Mouse (Mus musculus) neural tube, embryonic 11.5 days (tissue): ENCODE measurements around the gene Gse1. TPM values are rescaled to one million over a fixed set of nuclear protein-coding genes. Genes with fewer than 3 reads are reported as not detected.

Experiments
- ATAC-seq: fragments of 200-750 bp; cut with Nextera tagmentation; 2 replicates; pipeline ENCODE4 v1.8.0; 2017; ENCODE audit warnings: moderate number of reproducible peaks, mild to moderate bottlenecking, moderate TSS enrichment, moderate library complexity; ENCODE audit not compliant: insufficient read depth, low FRiP score, low TSS enrichment
- DNase-seq: peaks from one replicate; pipeline ENCODE4 v3.0.0-alpha.2; 2015; ENCODE audit warnings: low spot score
- H3K27ac ChIP-seq: fragments of 300-500 bp; sonication (generic); 2 replicates; pipeline ENCODE4 v1.5.1; 2014; ENCODE audit warnings: low read depth, mild to moderate bottlenecking, low read length
- H3K27me3 ChIP-seq: fragments of 300-500 bp; sonication (generic); 2 replicates; pipeline ENCODE4 v1.6.1; 2014; ENCODE audit warnings: mild to moderate bottlenecking, low read length, mixed read lengths; ENCODE audit not compliant: control insufficient read depth, insufficient read depth
- H3K36me3 ChIP-seq: fragments of 300-500 bp; sonication (generic); 2 replicates; pipeline ENCODE4 v1.6.1; 2014; ENCODE audit warnings: mild to moderate bottlenecking, low read length, moderate library complexity, mixed read lengths; ENCODE audit not compliant: control insufficient read depth, insufficient read depth
- H3K4me1 ChIP-seq: fragments of 300-500 bp; sonication (generic); 2 replicates; pipeline ENCODE4 v1.6.1; 2014; ENCODE audit warnings: low read length, mixed read lengths; ENCODE audit not compliant: control insufficient read depth, insufficient read depth
- H3K4me2 ChIP-seq: fragments of 300-500 bp; sonication (generic); 2 replicates; pipeline ENCODE4 v1.6.1; 2014; ENCODE audit warnings: low read depth, mild to moderate bottlenecking, moderate library complexity
- H3K4me3 ChIP-seq: fragments of 300-500 bp; sonication (generic); 2 replicates; pipeline ENCODE4 v1.5.1; 2014; ENCODE audit warnings: low read depth, low read length
- H3K9ac ChIP-seq: fragments of 300-500 bp; sonication (generic); 2 replicates; pipeline ENCODE4 v1.6.1; 2014; ENCODE audit warnings: mild to moderate bottlenecking, low read length
- H3K9me3 ChIP-seq: fragments of 300-500 bp; sonication (generic); 2 replicates; pipeline ENCODE4 v1.6.1; 2016; ENCODE audit warnings: low read length; ENCODE audit not compliant: control insufficient read depth
- WGBS: fragments of 180-500 bp; shearing (Covaris S2); extraction: QIAGEN DNeasy Blood & Tissue Kit; methylation state at CpG from one replicate; pipeline ENCODE4 v1.1.7; 2014; 5-methylcytosine and 5-hydroxymethylcytosine counted together
- polyA plus RNA-seq: library from polyadenylated mRNA; unstranded; fragments of >200 nt; fragmentation: Nextera tagmentation; extraction: Ambion mirVana; gene quantifications from 2 replicates; pipeline ENCODE4 v1.2.1, GENCODE M21; 2014

The Gse1 gene
- polyA plus RNA-seq, 1 experiment from 2014 or later, result 33.5 TPM

GRCm38 (mm10) chr8:120535452-120536305 is 307.4 kb downstream of the Gse1 start:
- Histone ChIP-seq H3K4me2 (peak overlapping the region; percentile 97), H3K4me3 (peak overlapping the region; percentile 62), H3K9ac (peak overlapping the region; percentile 87), H3K27ac (peak overlapping the region; percentile 98), H3K9me3 (no peaks in the 10 kb centered on the region), H3K4me1 (peaks cover 82% of the 10 kb centered on the region), H3K36me3 (no peaks in the 10 kb centered on the region; the same call in 1 of the 2 replicates), H3K27me3 (no peaks in the 10 kb centered on the region)
- WGBS, result under 1% methylated on average over 60 of the region's 79 CpGs
- ATAC-seq (no peak), DNase-seq (peak; percentile 78)

GRCm38 (mm10) chr8:120536306-120537206 is 308.3 kb downstream of the Gse1 start:
- H3K4me1 ChIP-seq, result peaks cover 76% of the 10 kb centered on the region
- DNase-seq (no peak), ATAC-seq (peak; percentile 1; the same call in 1 of the 2 replicates)
- peak overlapping the region; percentile 97 for H3K4me2 ChIP-seq
- no peaks in the 10 kb centered on the region for H3K9me3 ChIP-seq
- peak overlapping the region; percentile 87 for H3K9ac ChIP-seq
- WGBS, result under 1% methylated on average over 58 of the region's 61 CpGs
- H3K36me3 ChIP-seq, result no peaks in the 10 kb centered on the region
- H3K4me3 ChIP-seq, result peak overlapping the region; percentile 62
- H3K27me3 ChIP-seq, result no peaks in the 10 kb centered on the region
- peak overlapping the region; percentile 98 for H3K27ac ChIP-seq

GRCm38 (mm10) chr8:120537207-120537817 is 309.1 kb downstream of the Gse1 start:
- DNase-seq (peak; percentile 87), ATAC-seq (peak; percentile 3; the same call in 1 of the 2 replicates)
- Histone ChIP-seq H3K4me2 (peak overlapping the region; percentile 97), H3K27me3 (no peaks in the 10 kb centered on the region), H3K9me3 (no peaks in the 10 kb centered on the region), H3K4me1 (peaks cover 71% of the 10 kb centered on the region), H3K9ac (peak overlapping the region; percentile 87), H3K36me3 (no peaks in the 10 kb centered on the region), H3K4me3 (peak overlapping the region; percentile 62), H3K27ac (peak overlapping the region; percentile 98)
- under 1% methylated on average over 56 of the region's 79 CpGs for WGBS

GRCm38 (mm10) chr8:120537818-120538396 is 309.7 kb downstream of the Gse1 start:
- peak overlapping the region; percentile 87 for H3K9ac ChIP-seq
- H3K4me3 ChIP-seq, result peak overlapping the region; percentile 62
- no peaks in the 10 kb centered on the region for H3K36me3 ChIP-seq
- H3K27ac ChIP-seq, result peak overlapping the region; percentile 98
- H3K4me1 ChIP-seq, result peaks cover 72% of the 10 kb centered on the region
- H3K27me3 ChIP-seq, result no peaks in the 10 kb centered on the region
- H3K4me2 ChIP-seq, result peak overlapping the region; percentile 97
- WGBS, result 0% methylated on average over 28 of the region's 46 CpGs
- no peaks in the 10 kb centered on the region for H3K9me3 ChIP-seq
- DNase-seq (peak; percentile 82), ATAC-seq (peak; percentile 10)

- 1% methylated on average over 37 of the region's 37 CpGs for WGBS
- H3K27me3 ChIP-seq, result no peaks in the 10 kb centered on the region
- H3K4me1 ChIP-seq, result peaks cover 72% of the 10 kb centered on the region
- peak overlapping the region; percentile 98 for H3K27ac ChIP-seq
- ATAC-seq (peak; percentile 10; the same call in 1 of the 2 replicates), DNase-seq (peak; percentile 80)
- no peaks in the 10 kb centered on the region for H3K9me3 ChIP-seq
- H3K4me2 ChIP-seq, result peak overlapping the region; percentile 97
- peak overlapping the region; percentile 87 for H3K9ac ChIP-seq
- peak overlapping the region; percentile 62 for H3K4me3 ChIP-seq
- no peaks in the 10 kb centered on the region for H3K36me3 ChIP-seq
Observed at GRCm38 (mm10) chr8:120538397-120539240, 310.4 kb downstream of the Gse1 start.

GRCm38 (mm10) chr8:120539381-120539774 is 311.1 kb downstream of the Gse1 start:
- Histone ChIP-seq H3K4me2 (peak overlapping the region; percentile 97), H3K4me1 (peaks cover 67% of the 10 kb centered on the region), H3K27ac (peak overlapping the region; percentile 98), H3K27me3 (no peaks in the 10 kb centered on the region), H3K9me3 (no peaks in the 10 kb centered on the region), H3K4me3 (peak overlapping the region; percentile 62), H3K36me3 (no peaks in the 10 kb centered on the region), H3K9ac (peak overlapping the region; percentile 87)
- ATAC-seq (no peak), DNase-seq (no peak)
- WGBS, result 31% methylated on average over 6 of the region's 6 CpGs

- peak overlapping the region; percentile 39; the same call in 1 of the 2 replicates for H3K9ac ChIP-seq
- H3K27ac ChIP-seq, result peak overlapping the region; percentile 98
- H3K27me3 ChIP-seq, result no peaks in the 10 kb centered on the region
- H3K4me3 ChIP-seq, result peak overlapping the region; percentile 62
- H3K4me2 ChIP-seq, result peak overlapping the region; percentile 97
- 28% methylated on average over 23 of the region's 23 CpGs for WGBS
- ATAC-seq, result no peak
- peaks cover 61% of the 10 kb centered on the region for H3K4me1 ChIP-seq
- no peaks in the 10 kb centered on the region for H3K9me3 ChIP-seq
- H3K36me3 ChIP-seq, result no peaks in the 10 kb centered on the region
- DNase-seq, result no peak
Observed at GRCm38 (mm10) chr8:120539775-120540625, 311.7 kb downstream of the Gse1 start.
